In genomic region chr2:38021166-38021565, GRCm38 (mm10) we compare ENCODE assay signal across 22 mouse cellular contexts.
DNase-seq lines count a peak whose midpoint lies in the region; ATAC-seq and TF ChIP-seq lines count a peak whose summit lies in the region.
"Had no signal": no experiment of that assay in that cellular context is flagged by ENCODE, and none has a peak within 500 bp of the region (broad histone marks: within the 10 kb centered on the region; RNA-seq: fewer than 3 reads in every experiment).

No protein-coding gene starts in this region.

- in situ Hi-C loops in ES-E14 (cut with MboI; ENCODE audit: low sequenced_read_pairs in 2 of 2, unreplicated experiment in 2 of 2) = no loop called here

- H3K27me3 ChIP-seq in lung, embryonic 14.5 days (ENCODE audit: insufficient read depth, low read length) = no peaks in the 10 kb centered on the region
- no peaks in the 10 kb centered on the region for H3K27me3 ChIP-seq in midbrain, embryonic 15.5 days (replicated peaks)
- no peaks in the 10 kb centered on the region for H3K27me3 ChIP-seq in midbrain, postnatal 0 days (ENCODE audit: insufficient read depth, low read length)
- H3K27me3 ChIP-seq: CH12.LX; forebrain, embryonic 13.5 days; forebrain, embryonic 15.5 days had no signal

- no peak overlapping the region for H3K9ac ChIP-seq in lung, embryonic 14.5 days
- H3K9ac ChIP-seq in midbrain, embryonic 15.5 days = no peak overlapping the region
- H3K9ac ChIP-seq in midbrain, postnatal 0 days (replicated peaks; ENCODE audit: low read length, poor library complexity, severe bottlenecking) = no peak overlapping the region
- H3K9ac ChIP-seq in ES-E14 (ENCODE audit: insufficient read depth, low read depth, low read length, poor library complexity, severe bottlenecking) = no peak overlapping the region
- H3K9ac ChIP-seq: embryonic facial prominence, embryonic 12.5 days; forebrain, embryonic 13.5 days; forebrain, embryonic 15.5 days; forebrain, postnatal 0 days had no signal

- no peak for TF ChIP-seq CTCF in lung, embryonic 14.5 days (IDR thresholded peaks at IDR 0.05; ENCODE audit: low read depth)
- no peak for TF ChIP-seq CTCF in midbrain, postnatal 0 days (IDR thresholded peaks at IDR 0.05)

- H3K9me3 ChIP-seq in lung, embryonic 14.5 days (ENCODE audit: low read depth, low read length) = no peaks in the 10 kb centered on the region
- no peaks in the 10 kb centered on the region for H3K9me3 ChIP-seq in midbrain, embryonic 15.5 days
- H3K9me3 ChIP-seq in midbrain, postnatal 0 days (ENCODE audit: low read length) = no peaks in the 10 kb centered on the region
- no peaks in the 10 kb centered on the region for H3K9me3 ChIP-seq in ES-E14 (ENCODE audit: control insufficient read depth, insufficient read depth, low read depth, low read length)
- H3K9me3 ChIP-seq: embryonic facial prominence, embryonic 10.5 days; embryonic facial prominence, embryonic 12.5 days; forebrain, embryonic 13.5 days; forebrain, embryonic 15.5 days had no signal

- peak; percentile 15 for DNase-seq in lung, embryonic 14.5 days
- no peak for DNase-seq in lung, postnatal 14 days
- no peak for DNase-seq in midbrain, postnatal 0 days (ENCODE audit: low spot score)
- DNase-seq in ES-E14 (ENCODE audit: low read depth, low spot score) = no peak
- DNase-seq: adrenal gland, adult 2 months; adrenal gland, postnatal 10 days; adrenal gland, postnatal 25 days; B cell, adult 2 months; cerebellum, adult 11 months; cerebellum, adult 18-20 months; cerebellum, adult 8-10 months; cerebellum, adult 9-11 months; cerebellum, postnatal 14 days; cerebellum, postnatal 36 days; forebrain, postnatal 0 days had no signal

- no peaks in the 10 kb centered on the region for H3K4me1 ChIP-seq in lung, embryonic 14.5 days (ENCODE audit: insufficient read depth)
- H3K4me1 ChIP-seq in midbrain, embryonic 15.5 days = peaks cover 7% of the 10 kb centered on the region; the same call in 1 of the 2 replicates
- H3K4me1 ChIP-seq in midbrain, postnatal 0 days (ENCODE audit: insufficient read depth, low read length) = no peaks in the 10 kb centered on the region
- H3K4me1 ChIP-seq in ES-E14 (ENCODE audit: control insufficient read depth in 2 of 2, insufficient read depth in 2 of 2, low read length in 2 of 2, poor library complexity in 1 of 2) = no peaks in the 10 kb centered on the region
- H3K4me1 ChIP-seq: embryonic facial prominence, embryonic 12.5 days had no signal

- WGBS in lung, embryonic 14.5 days = 82% methylated on average over 9 of the region's 9 CpGs
- WGBS in midbrain, embryonic 15.5 days = 65% methylated on average over 9 of the region's 9 CpGs
- WGBS in midbrain, postnatal 0 days = 63% methylated on average over 9 of the region's 9 CpGs

- no peaks in the 10 kb centered on the region for H3K36me3 ChIP-seq in lung, embryonic 14.5 days (ENCODE audit: insufficient read depth)
- no peaks in the 10 kb centered on the region for H3K36me3 ChIP-seq in midbrain, embryonic 15.5 days (replicated peaks)
- H3K36me3 ChIP-seq in midbrain, postnatal 0 days (ENCODE audit: insufficient read depth, low read length) = no peaks in the 10 kb centered on the region
- no peaks in the 10 kb centered on the region for H3K36me3 ChIP-seq in ES-E14 (ENCODE audit: control insufficient read depth, insufficient read depth, low read length, poor library complexity, severe bottlenecking)
- H3K36me3 ChIP-seq: embryonic facial prominence, embryonic 10.5 days; embryonic facial prominence, embryonic 12.5 days; forebrain, embryonic 15.5 days had no signal

- no peak overlapping the region for H3K4me3 ChIP-seq in lung, embryonic 14.5 days (ENCODE audit: low read depth, low read length)
- no peak overlapping the region for H3K4me3 ChIP-seq in midbrain, embryonic 15.5 days
- no peak overlapping the region for H3K4me3 ChIP-seq in midbrain, postnatal 0 days (ENCODE audit: low read depth, low read length)
- H3K4me3 ChIP-seq in ES-E14 (ENCODE audit: insufficient read depth in 1 of 2, low read depth in 1 of 2, low read length in 2 of 2, poor library complexity in 1 of 2, severe bottlenecking in 1 of 2) = no peak overlapping the region
- H3K4me3 ChIP-seq: embryonic facial prominence, embryonic 10.5 days; embryonic facial prominence, embryonic 12.5 days; forebrain, embryonic 13.5 days; forebrain, embryonic 15.5 days had no signal

- H3K4me2 ChIP-seq in lung, embryonic 14.5 days = no peak overlapping the region
- H3K4me2 ChIP-seq in midbrain, embryonic 15.5 days = no peak overlapping the region
- H3K4me2 ChIP-seq in midbrain, postnatal 0 days (ENCODE audit: low read depth, low read length, poor library complexity, severe bottlenecking) = no peak overlapping the region
- H3K4me2 ChIP-seq: embryonic facial prominence, embryonic 12.5 days; forebrain, embryonic 13.5 days; forebrain, embryonic 15.5 days had no signal

- no peak overlapping the region for H3K27ac ChIP-seq in lung, embryonic 14.5 days (ENCODE audit: low read depth)
- H3K27ac ChIP-seq in midbrain, embryonic 15.5 days = no peak overlapping the region
- H3K27ac ChIP-seq in midbrain, postnatal 0 days (ENCODE audit: low read depth, low read length) = no peak overlapping the region
- H3K27ac ChIP-seq in ES-E14 (ENCODE audit: insufficient read depth, low read depth, low read length, poor library complexity, severe bottlenecking) = 0 out of 2 replicates have a peak overlapping the region, but pooled peaks have one; percentile 28
- H3K27ac ChIP-seq: embryonic facial prominence, embryonic 10.5 days; embryonic facial prominence, embryonic 12.5 days; forebrain, embryonic 13.5 days; forebrain, embryonic 15.5 days had no signal

- ATAC-seq in lung, embryonic 14.5 days (ENCODE audit: insufficient read depth) = no peak
- peak; percentile 69 for ATAC-seq in midbrain, embryonic 15.5 days (replicated peaks)
- ATAC-seq in midbrain, postnatal 0 days (ENCODE audit: low FRiP score) = no peak
- ATAC-seq: CD4-positive, CD25-positive, alpha-beta regulatory T cell, adult 4 months; forebrain, embryonic 13.5 days; forebrain, embryonic 15.5 days; forebrain, postnatal 0 days had no signal

TF ChIP-seq in ES-E14, 5 proteins besides CTCF, POLR2A, EP300 and RAD21:
- TF ChIP-seq ZC3H11A (IDR thresholded peaks at IDR 0.05; ENCODE audit: borderline replicate concordance, low read depth, low read length) = no peak
- TF ChIP-seq MAFK (IDR thresholded peaks at IDR 0.05; ENCODE audit: insufficient read depth, low read depth, low read length) = no peak
- no peak for TF ChIP-seq ZNF384 (IDR thresholded peaks at IDR 0.05; ENCODE audit: low read depth, low read length)
- no peak for TF ChIP-seq CHD2 (IDR thresholded peaks at IDR 0.05; ENCODE audit: low read depth, low read length)
- TF ChIP-seq HCFC1 (IDR thresholded peaks at IDR 0.05; ENCODE audit: borderline replicate concordance, insufficient read depth, low read length) = no peak
TF ChIP-seq in ES-E14: peak in this region for 0.
